13 mouse cellular contexts compared by ENCODE assay signal in the genomic region with DNA sequence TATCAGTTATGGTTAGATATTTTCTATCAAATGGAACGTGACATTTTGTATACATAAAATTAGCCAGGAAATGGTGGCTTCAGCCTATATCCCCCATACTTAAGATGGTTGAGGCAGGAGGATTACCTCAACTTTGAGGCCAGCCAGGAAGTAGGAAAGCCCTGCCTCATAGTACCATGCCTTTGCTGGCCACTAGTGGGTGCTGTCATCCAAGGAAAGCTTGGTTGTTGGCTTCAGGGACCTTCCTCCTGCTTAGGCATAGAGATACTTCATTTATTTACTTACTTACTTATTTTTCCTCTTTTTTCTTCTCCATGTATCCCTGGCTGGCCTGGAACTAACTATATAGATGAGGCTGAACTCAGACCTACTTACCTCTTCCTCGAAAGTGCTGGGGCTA. TPM values are rescaled to one million over a fixed set of nuclear protein-coding genes. Genes with fewer than 3 reads are reported as not detected.
A peak's percentile ranks its signal among the peaks of the same experiment; 100 is the strongest.
DNase-seq lines count a peak whose midpoint lies in the region; ATAC-seq and TF ChIP-seq lines count a peak whose summit lies in the region.
"Had no signal": no experiment of that assay in that cellular context is flagged by ENCODE, and none has a peak within 500 bp of the region (broad histone marks: within the 10 kb centered on the region; RNA-seq: fewer than 3 reads in every experiment).

No protein-coding gene starts in this region.

- no peak overlapping the region for H3K27ac ChIP-seq in kidney, adult 2 months (ENCODE audit: insufficient read depth, low read depth, low read length)
- no peak overlapping the region for H3K27ac ChIP-seq in kidney, embryonic 14.5 days (ENCODE audit: low read depth, low read length)
- H3K27ac ChIP-seq: hindbrain, embryonic 10.5 days had no signal

- H3K27me3 ChIP-seq in kidney, adult 2 months (replicated peaks; ENCODE audit: control insufficient read depth, insufficient read depth, low read length) = no peaks in the 10 kb centered on the region
- no peaks in the 10 kb centered on the region for H3K27me3 ChIP-seq in kidney, embryonic 14.5 days (ENCODE audit: control insufficient read depth, insufficient read depth, low read length)

- DNase-seq in kidney, adult 2 months = peak; percentile 28
- DNase-seq in 3T3-L1 (ENCODE audit: low read depth, low spot score) = peak; percentile 37
- no peak for DNase-seq in embryo, embryonic 10.5 days (ENCODE audit: low spot score)
- no peak for DNase-seq in kidney, adult 11 months
- DNase-seq in right cerebral cortex, adult 2 months (ENCODE audit: low spot score in 2 of 2) = no peak
- DNase-seq: lung, adult 18-20 months had no signal

- H3K4me2 ChIP-seq in kidney, embryonic 14.5 days (replicated peaks; ENCODE audit: low read depth, low read length) = no peak overlapping the region

- peaks cover 28% of the 10 kb centered on the region for H3K4me1 ChIP-seq in kidney, adult 2 months (ENCODE audit: control insufficient read depth, insufficient read depth, low read length)
- H3K4me1 ChIP-seq in kidney, embryonic 14.5 days (ENCODE audit: control insufficient read depth, insufficient read depth, low read length) = peaks cover 5% of the 10 kb centered on the region

- WGBS in kidney, adult 2 months = 76% methylated on average over 2 of the region's 2 CpGs
- 93% methylated on average over 2 of the region's 2 CpGs for WGBS in kidney, embryonic 14.5 days

- no peak for TF ChIP-seq POLR2A in kidney, adult 2 months (IDR thresholded peaks at IDR 0.05; ENCODE audit: low read depth, low read length)

- H3K36me3 ChIP-seq in kidney, adult 2 months (ENCODE audit: control insufficient read depth, insufficient read depth, low read length) = no peaks in the 10 kb centered on the region; the same call in 1 of the 2 replicates
- peaks cover 7% of the 10 kb centered on the region; the same call in 1 of the 2 replicates for H3K36me3 ChIP-seq in kidney, embryonic 14.5 days (ENCODE audit: control insufficient read depth, insufficient read depth, low read length)

- no peaks in the 10 kb centered on the region for H3K9me3 ChIP-seq in kidney, embryonic 14.5 days (ENCODE audit: control insufficient read depth, low read length)

- TF ChIP-seq CTCF in kidney, adult 2 months (conservative IDR thresholded peaks at IDR 0.05; ENCODE audit: insufficient read depth, insufficient read length, low read depth, low read length) = peak; percentile 75

- H3K9ac ChIP-seq in kidney, embryonic 14.5 days (ENCODE audit: low read depth, low read length) = no peak overlapping the region

- no peak overlapping the region for H3K4me3 ChIP-seq in kidney, adult 2 months (ENCODE audit: insufficient read depth, low read depth, low read length)
- H3K4me3 ChIP-seq in kidney, embryonic 14.5 days (ENCODE audit: low read length) = no peak overlapping the region
- H3K4me3 ChIP-seq: hindbrain, embryonic 10.5 days; myocyte had no signal

- no peak for ATAC-seq in kidney, embryonic 14.5 days (ENCODE audit: low FRiP score, low TSS enrichment)
- ATAC-seq in CD4-positive, CD25-positive, alpha-beta regulatory T cell, adult 4 months = peak; percentile 62
- 0 out of 2 replicates have a peak, but pooled peaks have one; percentile 55 for ATAC-seq in erythroblast, adult 5-6 weeks (replicated peaks; ENCODE audit: low FRiP score, poor library complexity, severe bottlenecking)

RNA-seq across cellular contexts. Expression of a gene that starts 7.7 kb away (rescaled TPM):
- polyA plus RNA-seq in kidney, adult 2 months (2012; rRNA removed) = 241 and 285 TPM in 2 replicates
- 49.9 and 105 TPM in 2 replicates for polyA plus RNA-seq in kidney, embryonic 14.5 days (2014; fragmentation: Nextera tagmentation; extraction: Ambion mirVana)
- not detected for polyA plus RNA-seq in CD4-positive, CD25-positive, alpha-beta regulatory T cell, adult 4 months (2017; shearing (Covaris generic))
- 0.77 TPM in 1 of 2 replicates, not detected in the other for total RNA-seq in erythroblast, adult 5-6 weeks (2015; ENCODE audit: low replicate concordance)
- total RNA-seq in erythroblast, adult 5-6 weeks (2017; ENCODE audit: low replicate concordance) = 0.09 TPM in 1 of 2 replicates, not detected in the other

RNA-seq across cellular contexts. Expression of a gene that starts 31.2 kb away (rescaled TPM):
- 0.61 and 0.91 TPM in 2 replicates for polyA plus RNA-seq in kidney, adult 2 months (2012; rRNA removed)
- 0.91 and 1.2 TPM in 2 replicates for polyA plus RNA-seq in kidney, embryonic 14.5 days (2014; fragmentation: Nextera tagmentation; extraction: Ambion mirVana)
- polyA plus RNA-seq in CD4-positive, CD25-positive, alpha-beta regulatory T cell, adult 4 months (2017; shearing (Covaris generic)) = under 1 TPM; 0.11 to 0.37 TPM
- 3.8 and 4.8 TPM in 2 replicates for total RNA-seq in erythroblast, adult 5-6 weeks (2015; ENCODE audit: low replicate concordance)
- 3.7 and 7.1 TPM in 2 replicates for total RNA-seq in erythroblast, adult 5-6 weeks (2017; ENCODE audit: low replicate concordance)

RNA-seq across cellular contexts. Expression of a gene that starts 59.9 kb away (rescaled TPM):
- not detected in 2 replicates for polyA plus RNA-seq in kidney, adult 2 months (2012; rRNA removed)
- polyA plus RNA-seq in kidney, embryonic 14.5 days (2014; fragmentation: Nextera tagmentation; extraction: Ambion mirVana) = 0.19 TPM in 1 of 2 replicates, not detected in the other
- not detected for polyA plus RNA-seq in CD4-positive, CD25-positive, alpha-beta regulatory T cell, adult 4 months (2017; shearing (Covaris generic))
- not detected in 2 replicates for total RNA-seq in erythroblast, adult 5-6 weeks (2015; ENCODE audit: low replicate concordance)
- not detected in 2 replicates for total RNA-seq in erythroblast, adult 5-6 weeks (2017; ENCODE audit: low replicate concordance)
- total RNA-seq: gastrocnemius, postnatal 4 days had no signal
- polyA plus RNA-seq: large intestine, adult 2 months had no signal

Comparison
In these comparisons a context has a peak if more than half of its experiments do, and no peak if none do; other contexts are left out.
1. DNase-seq: peak in kidney, adult 2 months (single experiment) and 3T3-L1 (single experiment); none in embryo, embryonic 10.5 days (single experiment), kidney, adult 11 months (single experiment) and right cerebral cortex, adult 2 months (0 of 2).
2. RNA of a gene that starts 7.7 kb away (polyA plus RNA-seq): 241 to 285 TPM in kidney, adult 2 months and 49.9 to 105 TPM in kidney, embryonic 14.5 days; not detected in CD4-positive, CD25-positive, alpha-beta regulatory T cell, adult 4 months; every median in the first group is over 10 times any median in the second.